Mouse (Mus musculus) olfactory bulb, adult 2 months (tissue): ENCODE data around the gene Rln3.

ENCODE experiments used
- CTCF ChIP-seq: fragments of 200-500 bp; IDR thresholded peaks from 2 replicates; pipeline ENCODE4 v1.5.1; 2012; ENCODE audit warnings: low read depth, mild to moderate bottlenecking, low read length, moderate library complexity; ENCODE audit not compliant: insufficient read depth
- POLR2A ChIP-seq: fragments of 200-500 bp; IDR thresholded peaks from 2 replicates; pipeline ENCODE4 v1.6.1; 2012; ENCODE audit warnings: mild to moderate bottlenecking, low read depth, low read length, moderate library complexity; ENCODE audit not compliant: insufficient read depth

DNA sequence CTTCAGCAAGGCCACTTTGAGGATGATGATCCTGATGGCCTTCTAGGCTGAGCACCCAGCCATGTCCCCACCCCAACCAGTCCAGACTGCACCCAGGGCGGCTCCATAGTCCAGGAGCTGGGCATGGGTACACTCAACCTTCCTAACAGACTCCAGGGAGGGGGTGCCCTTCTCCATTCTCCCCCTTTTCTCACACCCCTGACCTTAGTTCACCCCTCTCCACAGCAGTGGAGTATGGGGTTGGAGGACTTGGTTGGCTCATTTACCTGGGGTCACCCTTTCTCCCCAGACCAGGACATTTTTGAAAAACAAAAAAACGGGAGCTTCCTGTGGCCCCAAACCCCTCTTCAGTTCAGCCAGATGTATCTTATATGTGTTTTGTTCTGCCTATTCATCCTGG lies 45.0 kb downstream of the Rln3 start:
- TF ChIP-seq CTCF (no peak), POLR2A (no peak)
